Mouse (Mus musculus) small intestine, adult 2 months (tissue): ENCODE results near the gene Gsk3b.

ENCODE experiments used
- CTCF ChIP-seq: fragments of 200-500 bp; IDR thresholded peaks from 2 replicates; pipeline ENCODE4 v1.5.1; 2012; ENCODE audit warnings: low read depth, mild to moderate bottlenecking, control low read depth, inconsistent platforms, low read length, moderate library complexity, mixed read lengths; ENCODE audit not compliant: insufficient replicate concordance, insufficient read length; ENCODE audit errors: extremely low read depth
- POLR2A ChIP-seq: fragments of 200-500 bp; IDR thresholded peaks from 2 replicates; pipeline ENCODE4 v1.6.1; 2012; ENCODE audit warnings: low read depth, mild to moderate bottlenecking, control low read depth, inconsistent platforms, low read length, moderate library complexity

DNA sequence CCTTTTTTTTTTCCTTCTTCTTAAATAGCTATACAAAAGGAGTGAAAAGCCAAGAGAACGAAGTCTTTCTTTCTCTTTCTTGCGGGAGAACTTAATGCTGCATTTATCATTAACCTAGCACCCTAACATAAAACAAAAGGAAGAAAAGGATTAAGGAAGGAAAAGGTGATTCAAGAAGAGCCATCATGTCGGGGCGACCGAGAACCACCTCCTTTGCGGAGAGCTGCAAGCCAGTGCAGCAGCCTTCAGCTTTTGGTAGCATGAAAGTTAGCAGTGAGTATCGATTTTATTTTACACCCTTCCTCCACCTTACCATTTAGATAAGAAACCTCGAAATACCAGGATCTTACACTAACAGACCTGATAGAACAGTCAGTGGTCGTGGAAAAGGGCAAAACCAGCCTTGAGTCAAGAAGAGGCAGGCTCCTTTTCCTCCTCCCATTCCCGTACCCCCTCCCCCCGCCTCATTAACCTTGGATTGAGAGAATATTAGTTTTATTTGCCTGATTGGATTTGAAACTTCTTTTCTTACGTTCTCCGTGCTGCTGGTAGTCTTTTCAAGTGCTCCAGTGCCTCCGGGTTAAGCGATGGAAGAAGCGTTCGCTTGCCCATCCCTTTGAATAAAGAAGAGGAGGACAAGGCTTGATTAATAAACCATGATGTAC lies 1.7 kb downstream of the Gsk3b start:
- TF ChIP-seq CTCF: no peak
- no peak for TF ChIP-seq POLR2A
